Mouse (Mus musculus) heart, adult 2 months (tissue): ENCODE results near the gene Rfx7.

Source experiments
- CTCF ChIP-seq: fragments of 200-600 bp; IDR thresholded peaks from 2 replicates; pipeline ENCODE4 v1.8.1; 2022; ENCODE audit warnings: antibody characterized with exemption, mild to moderate bottlenecking, moderate library complexity
- POLR2A ChIP-seq: fragments of 200-500 bp; IDR thresholded peaks from 2 replicates; pipeline ENCODE4 v1.6.1; 2011; ENCODE audit warnings: mild to moderate bottlenecking, low read depth, low read length, control low read depth; ENCODE audit not compliant: insufficient read depth

- TF ChIP-seq CTCF (no peak), POLR2A (no peak)
Measured at GRCm38 (mm10) chr9:72532381-72533088, 495 bp downstream of the Rfx7 start.
